Mouse (Mus musculus): ENCODE data around the gene Yeats4. TPM values are rescaled to one million over a fixed set of nuclear protein-coding genes. Genes with fewer than 3 reads are reported as not detected.
"Not testable (repeated sequence)": the region's sequence is repeated elsewhere in the genome, so short reads cannot be mapped to it uniquely, and the experiment has no call there.

The Yeats4 gene
- polyA plus RNA-seq, 1 experiment from 2014 or later = 82.9 TPM

- not testable (repeated sequence) for ATAC-seq; H3K4me2 ChIP-seq (ENCODE audit: low read length)
- WGBS = 88% methylated on average over 6 of the region's 6 CpGs
Observed at GRCm38 (mm10) chr10:117208787-117209186, 15.5 kb downstream of the Yeats4 start.

GRCm38 (mm10) chr10:117208221-117208620 lies 16.1 kb downstream of the Yeats4 start:
- ATAC-seq = no peak
- no peak overlapping the region for H3K4me3 ChIP-seq (ENCODE audit: low read length)
- H3K27ac ChIP-seq (ENCODE audit: low read depth, low read length) = no peak overlapping the region
- H3K36me3 ChIP-seq (ENCODE audit: control insufficient read depth, insufficient read depth, low read length) = 0 out of 2 replicates have a peak, but pooled peaks cover 3% of the 10 kb centered on the region
- peaks cover 3% of the 10 kb centered on the region; the same call in 1 of the 2 replicates for H3K4me1 ChIP-seq (ENCODE audit: control insufficient read depth, insufficient read depth, low read depth, low read length)
- H3K27me3 ChIP-seq (replicated peaks; ENCODE audit: control insufficient read depth, insufficient read depth, low read length) = no peaks in the 10 kb centered on the region
- no peaks in the 10 kb centered on the region for H3K9me3 ChIP-seq (ENCODE audit: control insufficient read depth, low read length)
- WGBS = 86% methylated on average over 15 of the region's 15 CpGs
- H3K9ac ChIP-seq (ENCODE audit: low read depth, low read length) = no peak overlapping the region
- H3K4me2 ChIP-seq (ENCODE audit: low read length) = no peak overlapping the region

More at GRCm38 (mm10) chr10:117208787-117209186, 15.5 kb downstream of the Yeats4 start:
- not testable (repeated sequence) for H3K9me3 ChIP-seq (ENCODE audit: control insufficient read depth, low read length); H3K4me1 ChIP-seq (ENCODE audit: control insufficient read depth, insufficient read depth, low read depth, low read length); H3K27ac ChIP-seq (ENCODE audit: low read depth, low read length); H3K4me3 ChIP-seq (ENCODE audit: low read length); H3K36me3 ChIP-seq (ENCODE audit: control insufficient read depth, insufficient read depth, low read length); H3K9ac ChIP-seq (ENCODE audit: low read depth, low read length); H3K27me3 ChIP-seq (replicated peaks; ENCODE audit: control insufficient read depth, insufficient read depth, low read length)

- H3K36me3 ChIP-seq (ENCODE audit: control insufficient read depth, insufficient read depth, low read length) = no peaks in the 10 kb centered on the region
- H3K4me2 ChIP-seq (ENCODE audit: low read length) = no peak overlapping the region
- WGBS = 91% methylated on average over 3 of the region's 3 CpGs
- H3K27ac ChIP-seq (ENCODE audit: low read depth, low read length) = no peak overlapping the region
- H3K4me3 ChIP-seq (ENCODE audit: low read length) = no peak overlapping the region
- peaks cover 3% of the 10 kb centered on the region; the same call in 1 of the 2 replicates for H3K4me1 ChIP-seq (ENCODE audit: control insufficient read depth, insufficient read depth, low read depth, low read length)
- no peaks in the 10 kb centered on the region for H3K9me3 ChIP-seq (ENCODE audit: control insufficient read depth, low read length)
- ATAC-seq = no peak
- H3K27me3 ChIP-seq (replicated peaks; ENCODE audit: control insufficient read depth, insufficient read depth, low read length) = no peaks in the 10 kb centered on the region
- no peak overlapping the region for H3K9ac ChIP-seq (ENCODE audit: low read depth, low read length)
Observed at GRCm38 (mm10) chr10:117206070-117206469, 18.2 kb downstream of the Yeats4 start.

GRCm38 (mm10) chr10:117203558-117203981 lies 20.7 kb downstream of the Yeats4 start:
- no peak for ATAC-seq
- Histone ChIP-seq H3K36me3 (ENCODE audit: control insufficient read depth, insufficient read depth, low read length) (no peaks in the 10 kb centered on the region), H3K9me3 (ENCODE audit: control insufficient read depth, low read length) (no peaks in the 10 kb centered on the region), H3K4me3 (ENCODE audit: low read length) (no peak overlapping the region), H3K4me1 (ENCODE audit: control insufficient read depth, insufficient read depth, low read depth, low read length) (no peaks in the 10 kb centered on the region), H3K4me2 (ENCODE audit: low read length) (no peak overlapping the region), H3K27me3 (replicated peaks; ENCODE audit: control insufficient read depth, insufficient read depth, low read length) (no peaks in the 10 kb centered on the region), H3K9ac (ENCODE audit: low read depth, low read length) (no peak overlapping the region), H3K27ac (ENCODE audit: low read depth, low read length) (no peak overlapping the region)
- 80% methylated on average over 2 of the region's 2 CpGs for WGBS

GRCm38 (mm10) chr10:117202981-117203557 lies 21.2 kb downstream of the Yeats4 start:
- H3K36me3 ChIP-seq (ENCODE audit: control insufficient read depth, insufficient read depth, low read length) = no peaks in the 10 kb centered on the region
- no peaks in the 10 kb centered on the region for H3K9me3 ChIP-seq (ENCODE audit: control insufficient read depth, low read length)
- H3K9ac ChIP-seq (ENCODE audit: low read depth, low read length) = no peak overlapping the region
- H3K4me3 ChIP-seq (ENCODE audit: low read length) = no peak overlapping the region
- H3K27ac ChIP-seq (ENCODE audit: low read depth, low read length) = no peak overlapping the region
- H3K4me2 ChIP-seq (ENCODE audit: low read length) = no peak overlapping the region
- WGBS = 81% methylated on average over 17 of the region's 17 CpGs
- no peaks in the 10 kb centered on the region for H3K4me1 ChIP-seq (ENCODE audit: control insufficient read depth, insufficient read depth, low read depth, low read length)
- H3K27me3 ChIP-seq (replicated peaks; ENCODE audit: control insufficient read depth, insufficient read depth, low read length) = no peaks in the 10 kb centered on the region
- ATAC-seq = no peak

GRCm38 (mm10) chr10:117199701-117200100 lies 24.6 kb downstream of the Yeats4 start:
- no peak overlapping the region for H3K4me3 ChIP-seq (ENCODE audit: low read length)
- ATAC-seq = no peak
- H3K27me3 ChIP-seq (replicated peaks; ENCODE audit: control insufficient read depth, insufficient read depth, low read length) = no peaks in the 10 kb centered on the region
- no peak overlapping the region for H3K9ac ChIP-seq (ENCODE audit: low read depth, low read length)
- no peak overlapping the region for H3K4me2 ChIP-seq (ENCODE audit: low read length)
- H3K9me3 ChIP-seq (ENCODE audit: control insufficient read depth, low read length) = no peaks in the 10 kb centered on the region
- 42% methylated on average over 3 of the region's 3 CpGs for WGBS
- H3K4me1 ChIP-seq (ENCODE audit: control insufficient read depth, insufficient read depth, low read depth, low read length) = no peaks in the 10 kb centered on the region
- no peak overlapping the region for H3K27ac ChIP-seq (ENCODE audit: low read depth, low read length)
- H3K36me3 ChIP-seq (ENCODE audit: control insufficient read depth, insufficient read depth, low read length) = no peaks in the 10 kb centered on the region

GRCm38 (mm10) chr10:117196696-117197095 lies 27.6 kb downstream of the Yeats4 start:
- H3K4me3 ChIP-seq (ENCODE audit: low read length) = no peak overlapping the region
- H3K9ac ChIP-seq (ENCODE audit: low read depth, low read length) = no peak overlapping the region
- no peak overlapping the region for H3K4me2 ChIP-seq (ENCODE audit: low read length)
- no peak for ATAC-seq
- no peaks in the 10 kb centered on the region for H3K9me3 ChIP-seq (ENCODE audit: control insufficient read depth, low read length)
- H3K27ac ChIP-seq (ENCODE audit: low read depth, low read length) = no peak overlapping the region
- WGBS = 92% methylated on average over 3 of the region's 3 CpGs
- no peaks in the 10 kb centered on the region for H3K4me1 ChIP-seq (ENCODE audit: control insufficient read depth, insufficient read depth, low read depth, low read length)
- no peaks in the 10 kb centered on the region for H3K27me3 ChIP-seq (replicated peaks; ENCODE audit: control insufficient read depth, insufficient read depth, low read length)
- no peaks in the 10 kb centered on the region for H3K36me3 ChIP-seq (ENCODE audit: control insufficient read depth, insufficient read depth, low read length)

GRCm38 (mm10) chr10:117195748-117196147 lies 28.6 kb downstream of the Yeats4 start:
- no peak overlapping the region for H3K4me3 ChIP-seq (ENCODE audit: low read length)
- H3K36me3 ChIP-seq (ENCODE audit: control insufficient read depth, insufficient read depth, low read length) = no peaks in the 10 kb centered on the region
- H3K27ac ChIP-seq (ENCODE audit: low read depth, low read length) = no peak overlapping the region
- H3K9me3 ChIP-seq (ENCODE audit: control insufficient read depth, low read length) = no peaks in the 10 kb centered on the region
- no peak overlapping the region for H3K4me2 ChIP-seq (ENCODE audit: low read length)
- no peak for ATAC-seq
- WGBS = 94% methylated on average over 4 of the region's 4 CpGs
- no peaks in the 10 kb centered on the region for H3K27me3 ChIP-seq (replicated peaks; ENCODE audit: control insufficient read depth, insufficient read depth, low read length)
- no peak overlapping the region for H3K9ac ChIP-seq (ENCODE audit: low read depth, low read length)
- H3K4me1 ChIP-seq (ENCODE audit: control insufficient read depth, insufficient read depth, low read depth, low read length) = no peaks in the 10 kb centered on the region

- no peak overlapping the region for H3K9ac ChIP-seq (ENCODE audit: low read depth, low read length)
- WGBS = 90% methylated on average over 12 of the region's 12 CpGs
Observed at GRCm38 (mm10) chr10:117195005-117195404, 29.3 kb downstream of the Yeats4 start.

More at GRCm38 (mm10) chr10:117195005-117195404, 29.3 kb downstream of the Yeats4 start:
- Histone ChIP-seq H3K27ac (ENCODE audit: low read depth, low read length) (no peak overlapping the region), H3K4me1 (ENCODE audit: control insufficient read depth, insufficient read depth, low read depth, low read length) (no peaks in the 10 kb centered on the region), H3K27me3 (replicated peaks; ENCODE audit: control insufficient read depth, insufficient read depth, low read length) (no peaks in the 10 kb centered on the region), H3K36me3 (ENCODE audit: control insufficient read depth, insufficient read depth, low read length) (no peaks in the 10 kb centered on the region), H3K4me2 (ENCODE audit: low read length) (no peak overlapping the region), H3K9me3 (ENCODE audit: control insufficient read depth, low read length) (no peaks in the 10 kb centered on the region), H3K4me3 (ENCODE audit: low read length) (no peak overlapping the region)
- no peak for ATAC-seq
